Mouse (Mus musculus): ENCODE results near the gene Taldo1.
"Not testable (repeated sequence)": the region's sequence is repeated elsewhere in the genome, so short reads cannot be mapped to it uniquely, and the experiment has no call there.

Taldo1 gene

DNA sequence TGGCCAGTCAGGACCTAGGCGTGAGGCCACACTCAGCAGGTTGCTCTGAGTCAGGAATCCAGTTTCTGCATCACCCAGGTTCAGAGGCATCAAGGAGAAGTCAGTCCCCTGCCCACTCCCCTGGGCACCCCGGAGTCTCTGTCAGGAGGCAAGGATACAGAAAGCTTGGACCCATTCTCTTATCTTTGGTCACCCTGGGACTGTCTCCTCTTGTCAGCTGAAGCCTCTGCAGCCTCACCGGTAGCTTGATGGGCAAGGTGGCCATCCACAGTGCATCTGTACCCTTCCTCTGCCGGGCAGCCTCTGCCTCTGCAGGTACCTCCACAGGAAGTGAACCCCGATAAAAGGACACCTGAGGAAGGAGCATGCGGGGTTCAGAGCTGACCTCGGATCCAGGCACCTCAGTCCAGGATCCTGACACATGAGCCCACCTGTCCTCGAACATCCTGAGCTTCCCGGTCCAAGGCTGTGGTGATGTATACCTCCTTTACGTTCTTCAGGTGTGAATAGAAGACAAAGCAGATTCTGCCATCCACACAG is 47.2 kb downstream of the Taldo1 start:
- peak; percentile 21 to 34 for DNase-seq (ENCODE audit: low spot score in 2 of 2)

DNA sequence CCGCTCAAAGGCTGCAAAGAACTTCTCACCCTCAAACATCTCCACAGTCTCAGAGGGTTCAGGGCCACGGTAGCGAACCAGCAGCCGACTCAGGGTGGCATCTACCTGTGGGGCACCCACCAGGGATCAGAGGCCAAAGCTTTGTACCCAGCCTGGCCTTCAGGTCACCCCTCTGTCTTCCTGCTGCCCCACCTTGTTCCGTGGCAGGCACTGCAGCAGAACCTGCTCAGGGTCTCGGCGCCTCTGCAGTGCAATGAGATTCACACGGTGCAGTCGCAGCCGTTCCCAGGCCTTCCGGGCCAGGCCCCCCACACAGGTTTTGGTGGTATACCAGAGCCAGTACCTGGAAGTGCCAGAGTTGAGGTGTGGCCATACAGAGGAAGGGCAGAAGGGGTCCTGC is 47.8 kb downstream of the Taldo1 start:
- DNase-seq (ENCODE audit: low spot score in 2 of 2) = peak; percentile 27 to 38

GRCm38 (mm10) chr7:141440613-141441012 is 48.6 kb downstream of the Taldo1 start:
- peak; percentile 72 to 78 for DNase-seq (ENCODE audit: low spot score in 2 of 2)

DNA sequence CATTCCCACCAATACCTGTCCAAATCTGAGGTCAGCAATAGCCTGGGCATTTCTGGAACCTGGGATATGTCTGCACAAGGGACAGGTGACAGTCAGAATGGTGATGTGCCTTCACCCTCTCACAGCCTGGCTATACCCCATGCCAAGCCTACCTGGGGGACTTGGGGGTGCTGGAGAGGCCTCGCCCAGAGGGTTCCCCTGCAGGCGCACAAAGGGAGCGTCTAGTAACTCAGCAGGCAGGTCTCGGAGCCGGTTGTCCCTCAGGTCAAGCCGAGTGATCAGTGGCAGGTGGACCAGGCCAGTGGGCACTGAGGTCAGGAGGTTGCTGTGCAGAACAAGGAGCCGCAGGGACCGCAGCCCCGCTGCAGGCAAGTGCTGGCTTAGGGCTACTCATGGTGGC is 49.5 kb downstream of the Taldo1 start:
- peak; percentile 29 to 37 for DNase-seq (ENCODE audit: low spot score in 2 of 2)

GRCm38 (mm10) chr7:141442199-141442598 is 50.2 kb downstream of the Taldo1 start:
- DNase-seq (ENCODE audit: low spot score in 2 of 2) = peak; percentile 21 to 36

GRCm38 (mm10) chr7:141443081-141443821 is 51.3 kb downstream of the Taldo1 start:
- DNase-seq (ENCODE audit: low spot score in 2 of 2) = peak; percentile 28 to 48

DNA sequence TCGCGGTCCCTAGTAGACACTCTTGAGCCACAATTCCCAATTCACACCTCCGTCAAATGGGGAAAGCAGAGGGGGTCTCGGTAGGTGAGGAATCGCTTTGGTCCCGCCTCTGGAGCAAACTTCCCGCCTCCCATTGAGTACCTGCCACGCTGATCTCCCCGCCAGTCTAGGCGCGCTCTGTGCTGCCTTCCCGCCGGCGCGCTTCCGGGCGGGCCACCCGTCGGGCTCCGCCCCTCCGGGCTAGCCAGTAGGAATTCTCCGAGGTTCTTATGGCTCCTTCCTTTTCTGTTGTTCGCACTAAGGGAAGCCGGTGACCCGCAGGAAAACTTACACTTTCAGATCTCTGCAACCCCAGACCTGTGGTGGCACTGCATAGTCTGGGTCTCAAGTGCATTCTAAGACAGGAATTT is 51.8 kb downstream of the Taldo1 start, which contains the start of gene Pidd1:
TSS of gene Pidd1 (minus strand) at position 198 of the 410 bp plus-strand sequence.
- peak; percentile 52 to 55 for DNase-seq (ENCODE audit: low spot score in 2 of 2)

DNA sequence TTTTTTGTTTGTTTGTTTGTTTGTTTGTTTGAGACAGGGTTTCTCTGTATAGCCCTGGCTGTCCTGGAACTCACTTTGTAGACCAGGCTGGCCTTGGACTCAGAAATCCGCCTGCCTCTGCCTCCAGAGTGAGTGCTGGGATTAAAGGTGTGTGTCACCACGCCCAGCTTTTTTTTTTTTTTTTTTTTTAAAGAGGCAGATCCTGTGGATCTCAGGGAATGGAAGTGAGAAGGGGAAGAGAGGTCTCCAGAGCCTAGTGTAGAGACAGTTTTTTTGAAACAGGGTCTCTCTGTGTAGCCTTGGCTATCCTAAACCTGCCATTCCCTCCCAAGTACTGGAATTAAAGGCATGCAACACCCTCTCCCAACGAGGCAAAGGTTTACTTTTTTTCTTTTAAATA is 54.4 kb downstream of the Taldo1 start:
- not testable (repeated sequence) for DNase-seq (ENCODE audit: low spot score in 2 of 2)

GRCm38 (mm10) chr7:141447110-141447991 is 55.4 kb downstream of the Taldo1 start, which contains the start of gene Rplp2:
TSS of gene Rplp2 (plus strand) at chr7:141447370.
- peak; percentile 96 for DNase-seq (ENCODE audit: low spot score in 2 of 2)

DNA sequence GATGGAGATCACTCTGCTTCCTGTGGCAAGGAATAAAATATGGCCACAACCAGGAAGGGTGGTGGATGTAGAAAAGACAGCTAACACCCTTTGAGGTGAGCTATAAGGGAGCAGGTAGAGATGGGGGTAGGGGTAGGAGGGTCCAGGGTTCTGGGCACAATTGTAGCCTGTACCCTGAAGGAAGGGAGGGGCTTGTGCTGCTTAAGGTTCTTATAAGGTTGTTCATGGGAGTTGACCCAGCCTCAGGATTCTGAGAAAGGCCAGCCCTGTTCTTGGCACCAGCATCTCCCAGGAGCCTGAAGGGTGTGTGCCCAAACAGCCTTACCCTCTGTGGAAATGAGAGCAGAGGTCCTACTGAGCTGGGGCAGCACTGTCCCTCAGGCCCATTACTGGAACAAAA is 59.9 kb downstream of the Taldo1 start:
- DNase-seq (ENCODE audit: low spot score in 2 of 2) = no peak

Data from right cerebral cortex, postnatal 10 days (tissue).